Mouse (Mus musculus) CH12.LX (cell line): ENCODE data around the gene Col27a1. TPM values are rescaled to one million over a fixed set of nuclear protein-coding genes. Genes with fewer than 3 reads are reported as not detected.

Experiments used
- DNase-seq: peaks from one replicate; pipeline ENCODE4 v3.0.0-alpha.2; 2013; ENCODE audit errors: extremely low read depth
- H3K27ac ChIP-seq: 2 replicates; pipeline ENCODE4 v1.5.1; 2012; ENCODE audit warnings: low read depth, mild to moderate bottlenecking, control low read depth, moderate library complexity; ENCODE audit not compliant: insufficient read depth
- H3K27me3 ChIP-seq: replicated peaks from 2 replicates; pipeline ENCODE3; 2012; ENCODE audit warnings: inconsistent platforms
- H3K36me3 ChIP-seq, 2 experiments: replicated peaks in 1 of 2; 2 replicates each; pipeline versions ENCODE3 to v1.6.1; 2012; ENCODE audit warnings: inconsistent platforms in 1 of 2, low read length in 1 of 2, mild to moderate bottlenecking in 1 of 2, mixed read lengths in 1 of 2, moderate library complexity in 1 of 2; ENCODE audit not compliant: control insufficient read depth in 1 of 2, insufficient read depth in 1 of 2
- H3K4me1 ChIP-seq, 2 experiments: 2 replicates each; pipeline ENCODE4 v1.6.1; 2012; ENCODE audit warnings: inconsistent platforms in 1 of 2, moderate library complexity in 1 of 2; ENCODE audit not compliant: insufficient read depth in 2 of 2, control insufficient read depth in 1 of 2
- H3K4me2 ChIP-seq: 2 replicates; pipeline ENCODE4 v1.6.1; 2012; ENCODE audit warnings: low read depth, mild to moderate bottlenecking, control low read depth; ENCODE audit not compliant: poor library complexity, insufficient read depth, severe bottlenecking
- H3K4me3 ChIP-seq, 3 experiments: fragments of 150-350 bp in 1 of 3; sonication (generic) in 1 of 3; replicated peaks in 1 of 3; 2 replicates each; pipeline versions ENCODE3 to v1.5.1; 2011 to 2012; ENCODE audit warnings: low read depth in 2 of 3, low read length in 2 of 3, mild to moderate bottlenecking in 2 of 3, moderate library complexity in 2 of 3, control low read depth in 1 of 3, improper control_type of control experiment in 1 of 3, inconsistent platforms in 1 of 3, mixed read lengths in 1 of 3; ENCODE audit not compliant: poor library complexity in 1 of 3
- H3K79me2 ChIP-seq: replicated peaks from 2 replicates; pipeline ENCODE4 v1.6.1; 2012; ENCODE audit warnings: mild to moderate bottlenecking, moderate library complexity; ENCODE audit not compliant: control insufficient read depth, poor library complexity, insufficient read depth, severe bottlenecking; ENCODE audit errors: extremely low read depth
- H3K9ac ChIP-seq: 2 replicates; pipeline ENCODE4 v1.6.1; 2012; ENCODE audit warnings: low read depth, mild to moderate bottlenecking, control low read depth, moderate library complexity; ENCODE audit not compliant: insufficient read depth
- H3K9me3 ChIP-seq: replicated peaks from 2 replicates; pipeline ENCODE3; 2012; ENCODE audit warnings: low read length, inconsistent platforms, mixed read lengths
- CTCF ChIP-seq, 2 experiments: IDR thresholded peaks in 1 of 2; conservative IDR thresholded peaks in 1 of 2; 2 replicates each; pipeline ENCODE4 v1.5.1; 2011 to 2012; ENCODE audit warnings: low read depth in 2 of 2, low read length in 2 of 2, improper control_type of control experiment in 1 of 2, inconsistent platforms in 1 of 2, mild to moderate bottlenecking in 1 of 2, moderate library complexity in 1 of 2
- E2F4 ChIP-seq: IDR thresholded peaks from 2 replicates; pipeline ENCODE4 v1.6.1; 2011; ENCODE audit warnings: low read depth, low read length, improper control_type of control experiment; ENCODE audit not compliant: insufficient replicate concordance
- ELF1 ChIP-seq: IDR thresholded peaks from 2 replicates; pipeline ENCODE4 v1.6.1; 2014; ENCODE audit warnings: low read depth, mild to moderate bottlenecking, inconsistent platforms, low read length, improper control_type of control experiment
- EP300 ChIP-seq: IDR thresholded peaks from 2 replicates; pipeline ENCODE4 v1.6.1; 2011; ENCODE audit warnings: low read length, improper control_type of control experiment
- ETS1 ChIP-seq: conservative IDR thresholded peaks from 2 replicates; pipeline ENCODE4 v1.6.1; 2012; ENCODE audit warnings: low read depth, mild to moderate bottlenecking, inconsistent platforms, low read length, improper control_type of control experiment, moderate library complexity
- JUND ChIP-seq: conservative IDR thresholded peaks from 2 replicates; pipeline ENCODE4 v1.6.1; 2011; ENCODE audit warnings: low read depth, low read length, improper control_type of control experiment
- KAT2A ChIP-seq: IDR thresholded peaks from 2 replicates; pipeline ENCODE4 v1.6.1; 2012; ENCODE audit warnings: low read length, improper control_type of control experiment, inconsistent platforms; ENCODE audit not compliant: insufficient replicate concordance
- MAFK ChIP-seq: IDR thresholded peaks from 2 replicates; pipeline ENCODE4 v1.6.1; 2011; ENCODE audit warnings: low read length, improper control_type of control experiment; ENCODE audit not compliant: insufficient replicate concordance
- MXI1 ChIP-seq: IDR thresholded peaks from 2 replicates; pipeline ENCODE4 v1.6.1; 2011; ENCODE audit warnings: mild to moderate bottlenecking, low read depth, low read length, improper control_type of control experiment
- MYC ChIP-seq: IDR thresholded peaks from 2 replicates; pipeline ENCODE4 v1.6.1; 2011; ENCODE audit warnings: low read depth, mild to moderate bottlenecking, improper control_type of control experiment, low read length
- RAD21 ChIP-seq: IDR thresholded peaks from 2 replicates; pipeline ENCODE4 v1.6.1; 2011; ENCODE audit warnings: low read depth, mild to moderate bottlenecking, low read length, improper control_type of control experiment, moderate library complexity
- TBP ChIP-seq: conservative IDR thresholded peaks from 2 replicates; pipeline ENCODE4 v1.6.1; 2011; ENCODE audit warnings: low read depth, low read length, improper control_type of control experiment
- UBTF ChIP-seq: IDR thresholded peaks from 2 replicates; pipeline ENCODE4 v1.6.1; 2012; ENCODE audit warnings: low read depth, mild to moderate bottlenecking, inconsistent platforms, low read length, improper control_type of control experiment, moderate library complexity
- USF1 ChIP-seq: IDR thresholded peaks from 2 replicates; pipeline ENCODE4 v1.6.1; 2014; ENCODE audit warnings: low read depth, mild to moderate bottlenecking, inconsistent platforms, low read length, improper control_type of control experiment
- USF2 ChIP-seq: conservative IDR thresholded peaks from 2 replicates; pipeline ENCODE4 v1.6.1; 2011; ENCODE audit warnings: low read depth, low read length, improper control_type of control experiment
- ZC3H11A ChIP-seq: IDR thresholded peaks from 2 replicates; pipeline ENCODE4 v1.6.1; 2012; ENCODE audit warnings: low read depth, mild to moderate bottlenecking, inconsistent platforms, low read length, improper control_type of control experiment
- dilution Hi-C: fragments of 300-500 bp; cut with MboI; formaldehyde crosslinking; loops from 2 replicates; pipeline ENCODE4 v1.14.3; 2020; ENCODE audit warnings: low sequenced_read_pairs; ENCODE audit not compliant: extremely low pct_unique_long_range_greater_than_20kb, extremely low pct_ligation_motif_present
- in situ Hi-C: fragments of 300-500 bp; cut with MboI; formaldehyde crosslinking; loops from 3 replicates; pipeline ENCODE4 v1.14.3; 2019; ENCODE audit warnings: low sequenced_read_pairs, low pct_ligation_motif_present, low pct_unique_long_range_greater_than_20kb, mixed read lengths
- polyA plus RNA-seq: library from polyadenylated mRNA; unstranded; fragments of >175 nt; gene quantifications from 2 replicates; pipeline ENCODE4 v1.2.1, GENCODE M21; 2012; ENCODE audit warnings: low read depth; ENCODE audit not compliant: insufficient read length
- total RNA-seq, 2 experiments: library from RNA; depleted of rRNA; stranded (reverse); fragments of 300-350 nt in 1 of 2; fragments of >200 nt in 1 of 2; gene quantifications; 2 replicates each; pipeline ENCODE4 v1.2.3; 2012 to 2014

The Col27a1 gene
- total and polyA plus RNA-seq, 3 experiments, result 0.04 to 0.05 TPM; not detected in 1

DNA sequence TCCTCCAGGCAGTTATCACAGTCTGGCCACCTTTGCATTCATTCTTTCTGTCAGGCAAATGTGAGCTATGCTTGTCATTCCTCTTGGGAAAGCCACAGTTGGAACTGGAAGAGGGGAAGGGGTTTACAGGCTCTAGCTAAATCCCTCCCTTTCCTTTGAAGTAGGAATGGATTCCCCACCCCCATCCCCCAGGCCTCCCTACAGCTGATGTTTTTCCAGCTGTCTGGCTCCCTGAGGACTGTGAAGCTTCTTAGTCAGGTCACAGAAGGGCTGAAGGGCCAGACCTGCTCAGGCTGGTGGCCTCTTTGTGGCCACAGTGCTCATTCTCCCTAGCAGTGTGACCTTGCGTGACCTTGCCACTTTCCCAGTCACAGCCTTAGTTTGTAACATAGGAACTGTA is 49.1 kb downstream of the Col27a1 start:
- no peak for TF ChIP-seq MAFK
- TF ChIP-seq E2F4, result no peak
- no peak for TF ChIP-seq RAD21
- no peak for TF ChIP-seq TBP
- no peak for TF ChIP-seq ELF1
- TF ChIP-seq UBTF, result no peak
- no peak for TF ChIP-seq USF1
- no peak for TF ChIP-seq ZC3H11A
- no peak for TF ChIP-seq EP300
- no peak for TF ChIP-seq ETS1
- no peak for TF ChIP-seq MXI1
- TF ChIP-seq JUND, result no peak
- TF ChIP-seq CTCF (conservative IDR thresholded peaks at IDR 0.05 in 1 of 2, IDR thresholded peaks at IDR 0.05 in 1 of 2; ENCODE audit: low read depth in 2 of 2, low read length in 2 of 2), result no peak
- H3K4me2 ChIP-seq, result no peak overlapping the region

DNA sequence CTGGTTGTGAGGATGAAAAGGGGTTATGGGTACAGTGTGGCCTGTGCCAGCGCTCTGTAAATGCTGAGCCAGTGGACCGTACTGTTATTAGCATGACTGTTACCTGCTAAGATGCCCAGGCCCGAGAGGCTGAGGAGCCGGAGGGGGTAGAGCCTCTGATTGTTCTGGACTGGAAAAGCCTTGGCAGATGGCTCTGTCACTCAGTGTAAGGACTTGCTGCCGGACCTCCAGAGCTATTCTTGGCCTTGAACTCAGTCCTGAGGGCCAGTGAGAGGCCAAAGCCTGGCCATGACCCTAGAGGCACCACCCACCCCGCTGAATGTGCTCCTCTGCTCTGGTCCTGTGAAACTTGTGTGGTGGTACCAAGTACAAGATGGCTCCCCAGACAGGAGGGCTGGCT is 52.5 kb downstream of the Col27a1 start:
- Histone ChIP-seq H3K4me2 (no peak overlapping the region), H3K36me3 (no peaks in the 10 kb centered on the region), H3K4me1 (no peaks in the 10 kb centered on the region), H3K4me3 (no peak overlapping the region), H3K27me3 (peaks cover 96% of the 10 kb centered on the region), H3K9me3 (no peaks in the 10 kb centered on the region), H3K9ac (no peak overlapping the region), H3K79me2 (no peaks in the 10 kb centered on the region), H3K27ac (no peak overlapping the region)
- in situ Hi-C loops, result no loop called here
- TF ChIP-seq MYC, result no peak
- DNase-seq, result no peak
- dilution Hi-C loops, result no loop called here

More for the DNA sequence above, 49.1 kb downstream of the Col27a1 start:
- Histone ChIP-seq H3K27ac (no peak overlapping the region), H3K9ac (no peak overlapping the region), H3K4me3 (no peak overlapping the region), H3K79me2 (no peaks in the 10 kb centered on the region), H3K27me3 (peaks cover 92% of the 10 kb centered on the region), H3K4me1 (no peaks in the 10 kb centered on the region), H3K9me3 (no peaks in the 10 kb centered on the region), H3K36me3 (no peaks in the 10 kb centered on the region)
- no peak for DNase-seq
- in situ Hi-C loops (no loop called here), dilution Hi-C loops (no loop called here)

DNA sequence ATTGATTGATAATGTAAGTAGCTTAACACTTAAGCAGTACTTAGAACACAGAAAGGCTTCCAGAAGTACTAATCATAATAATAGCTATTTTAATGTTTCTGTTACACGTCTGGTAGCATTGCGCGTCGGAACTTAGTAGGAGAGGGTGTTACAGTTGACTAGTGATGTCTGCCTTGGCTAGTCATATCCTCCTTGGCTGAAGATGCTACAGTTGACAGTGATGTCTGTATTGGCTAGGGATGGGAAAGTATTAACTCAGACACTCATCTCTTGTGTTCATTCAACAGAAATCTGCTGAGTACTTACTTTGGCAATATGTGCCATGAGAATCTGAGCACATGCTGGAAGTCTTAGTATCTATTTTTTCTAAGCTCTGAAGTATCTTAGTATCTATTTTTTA is 53.3 kb downstream of the Col27a1 start:
- Histone ChIP-seq H3K9me3 (no peaks in the 10 kb centered on the region), H3K36me3 (no peaks in the 10 kb centered on the region), H3K79me2 (no peaks in the 10 kb centered on the region), H3K4me2 (no peak overlapping the region), H3K4me3 (no peak overlapping the region), H3K27me3 (peaks cover 96% of the 10 kb centered on the region), H3K27ac (no peak overlapping the region), H3K9ac (no peak overlapping the region), H3K4me1 (no peaks in the 10 kb centered on the region)
- dilution Hi-C loops (no loop called here), in situ Hi-C loops (no loop called here)
- TF ChIP-seq USF2 (no peak), ELF1 (no peak), JUND (no peak), EP300 (no peak), KAT2A (no peak)
- DNase-seq, result no peak
